Mouse (Mus musculus): ENCODE measurements around the gene Ccdc50.

Ccdc50 gene

GRCm38 (mm10) chr16:27388761-27389451, at the start of gene Ccdc50:
Gene Ccdc50, plus strand, starts transcription at chr16:27388869.
- peak; percentile 16 for DNase-seq (ENCODE audit: extremely low spot score, low read depth, low spot score)

GRCm38 (mm10) chr16:27347521-27347920, 41.1 kb upstream of the Ccdc50 start:
- DNase-seq (ENCODE audit: extremely low spot score, low read depth, low spot score), result no peak

GRCm38 (mm10) chr16:27348359-27348758, 40.3 kb upstream of the Ccdc50 start:
- no peak for DNase-seq (ENCODE audit: extremely low spot score, low read depth, low spot score)

GRCm38 (mm10) chr16:27349235-27349634, 39.4 kb upstream of the Ccdc50 start:
- no peak for DNase-seq (ENCODE audit: extremely low spot score, low read depth, low spot score)

GRCm38 (mm10) chr16:27349878-27350532, 38.7 kb upstream of the Ccdc50 start:
- DNase-seq (ENCODE audit: extremely low spot score, low read depth, low spot score), result no peak

- DNase-seq (ENCODE audit: extremely low spot score, low read depth, low spot score), result no peak
These were observed 34.2 kb upstream of the Ccdc50 start for GRCm38 (mm10) chr16:27354464-27354863.

- DNase-seq (ENCODE audit: extremely low spot score, low read depth, low spot score), result no peak
These were observed 28.6 kb upstream of the Ccdc50 start for GRCm38 (mm10) chr16:27360059-27360458.

GRCm38 (mm10) chr16:27370191-27370590, 18.5 kb upstream of the Ccdc50 start, which contains the start of gene Uts2b:
Gene Uts2b, minus strand, starts transcription at chr16:27370239.
- DNase-seq (ENCODE audit: extremely low spot score, low read depth, low spot score), result no peak

- DNase-seq (ENCODE audit: extremely low spot score, low read depth, low spot score), result no peak
These were observed 18.0 kb upstream of the Ccdc50 start for GRCm38 (mm10) chr16:27370700-27371099.

GRCm38 (mm10) chr16:27374139-27374538, 14.5 kb upstream of the Ccdc50 start:
- DNase-seq (ENCODE audit: extremely low spot score, low read depth, low spot score), result no peak

GRCm38 (mm10) chr16:27375318-27375717, 13.4 kb upstream of the Ccdc50 start:
- no peak for DNase-seq (ENCODE audit: extremely low spot score, low read depth, low spot score)

- DNase-seq (ENCODE audit: extremely low spot score, low read depth, low spot score), result no peak
These were observed 12.1 kb upstream of the Ccdc50 start for GRCm38 (mm10) chr16:27376556-27376955.

- no peak for DNase-seq (ENCODE audit: extremely low spot score, low read depth, low spot score)
These were observed 6.5 kb upstream of the Ccdc50 start for GRCm38 (mm10) chr16:27382217-27382616.

- no peak for DNase-seq (ENCODE audit: extremely low spot score, low read depth, low spot score)
These were observed 3.6 kb upstream of the Ccdc50 start for GRCm38 (mm10) chr16:27384893-27385603.

- DNase-seq (ENCODE audit: extremely low spot score, low read depth, low spot score), result no peak
These were observed 3.0 kb upstream of the Ccdc50 start for GRCm38 (mm10) chr16:27385649-27386048.

GRCm38 (mm10) chr16:27386850-27387407, 1.7 kb upstream of the Ccdc50 start:
- no peak for DNase-seq (ENCODE audit: extremely low spot score, low read depth, low spot score)

GRCm38 (mm10) chr16:27387634-27388611, 746 bp upstream of the Ccdc50 start:
- DNase-seq (ENCODE audit: extremely low spot score, low read depth, low spot score), result no peak

- DNase-seq (ENCODE audit: extremely low spot score, low read depth, low spot score), result no peak
These were observed 1.0 kb downstream of the Ccdc50 start for GRCm38 (mm10) chr16:27389534-27390282.

GRCm38 (mm10) chr16:27390306-27390705, 1.6 kb downstream of the Ccdc50 start:
- no peak for DNase-seq (ENCODE audit: extremely low spot score, low read depth, low spot score)

- DNase-seq (ENCODE audit: extremely low spot score, low read depth, low spot score), result no peak
These were observed 3.2 kb downstream of the Ccdc50 start for GRCm38 (mm10) chr16:27391845-27392244.
